Mouse (Mus musculus): Measurements from ENCODE around the gene Gm21319. TPM values are rescaled to one million over a fixed set of nuclear protein-coding genes. Genes with fewer than 3 reads are reported as not detected.
"Not testable (repeated sequence)": the region's sequence is repeated elsewhere in the genome, so short reads cannot be mapped to it uniquely, and the experiment has no call there.

Gm21319 gene
- not detected in 2 replicates for polyA plus RNA-seq (2014; fragmentation: Nextera tagmentation; extraction: Ambion mirVana)

- WGBS: 93% methylated on average over 4 of the region's 4 CpGs
- H3K9ac ChIP-seq (ENCODE audit: low read length); H3K4me1 ChIP-seq (replicated peaks; ENCODE audit: control insufficient read depth, insufficient read depth, low read length); H3K27me3 ChIP-seq (replicated peaks; ENCODE audit: control insufficient read depth, insufficient read depth, low read length); H3K4me3 ChIP-seq (ENCODE audit: low read depth, low read length); ATAC-seq (replicated peaks; ENCODE audit: low FRiP score, low TSS enrichment, low read depth); DNase-seq (ENCODE audit: low spot score); H3K4me2 ChIP-seq (ENCODE audit: low read length); H3K36me3 ChIP-seq (ENCODE audit: control insufficient read depth, insufficient read depth, low read length); H3K9me3 ChIP-seq (ENCODE audit: control insufficient read depth, low read length); H3K27ac ChIP-seq (ENCODE audit: low read depth): not testable (repeated sequence)
These were observed at the start of gene Gm21319 for GRCm38 (mm10) chr12:87775655-87776054. Gm21319 (minus strand) TSS chr12:87775755.

- not testable (repeated sequence) for H3K27ac ChIP-seq (ENCODE audit: low read depth); H3K36me3 ChIP-seq (ENCODE audit: control insufficient read depth, insufficient read depth, low read length); H3K9ac ChIP-seq (ENCODE audit: low read length); ATAC-seq (replicated peaks; ENCODE audit: low FRiP score, low TSS enrichment, low read depth); DNase-seq (ENCODE audit: low spot score); H3K4me3 ChIP-seq (ENCODE audit: low read depth, low read length); H3K9me3 ChIP-seq (ENCODE audit: control insufficient read depth, low read length); H3K4me1 ChIP-seq (replicated peaks; ENCODE audit: control insufficient read depth, insufficient read depth, low read length); H3K4me2 ChIP-seq (ENCODE audit: low read length); H3K27me3 ChIP-seq (replicated peaks; ENCODE audit: control insufficient read depth, insufficient read depth, low read length)
- WGBS: 92% methylated on average over 3 of the region's 6 CpGs
These were observed 40.7 kb upstream of the Gm21319 start, which contains the start of gene BB287469 for GRCm38 (mm10) chr12:87816277-87816676. BB287469 (plus strand) TSS chr12:87816577.

GRCm38 (mm10) chr12:87797971-87798370 is 22.4 kb upstream of the Gm21319 start:
- not testable (repeated sequence) for H3K4me2 ChIP-seq (ENCODE audit: low read length); ATAC-seq (replicated peaks; ENCODE audit: low FRiP score, low TSS enrichment, low read depth); H3K4me1 ChIP-seq (replicated peaks; ENCODE audit: control insufficient read depth, insufficient read depth, low read length); H3K9ac ChIP-seq (ENCODE audit: low read length); DNase-seq (ENCODE audit: low spot score); H3K27ac ChIP-seq (ENCODE audit: low read depth); H3K36me3 ChIP-seq (ENCODE audit: control insufficient read depth, insufficient read depth, low read length); H3K4me3 ChIP-seq (ENCODE audit: low read depth, low read length); H3K9me3 ChIP-seq (ENCODE audit: control insufficient read depth, low read length); H3K27me3 ChIP-seq (replicated peaks; ENCODE audit: control insufficient read depth, insufficient read depth, low read length)
- WGBS: 93% methylated on average over 5 of the region's 5 CpGs

GRCm38 (mm10) chr12:87795212-87795611 is 19.7 kb upstream of the Gm21319 start, which contains the start of gene Gm21936:
Gm21936 (plus strand) TSS chr12:87795512.
- WGBS: 79% methylated on average over 1 of the region's 1 CpGs
- not testable (repeated sequence) for ATAC-seq (replicated peaks; ENCODE audit: low FRiP score, low TSS enrichment, low read depth); H3K27me3 ChIP-seq (replicated peaks; ENCODE audit: control insufficient read depth, insufficient read depth, low read length)

More at GRCm38 (mm10) chr12:87795212-87795611, 19.7 kb upstream of the Gm21319 start, which contains the start of gene Gm21936:
- not testable (repeated sequence) for H3K4me1 ChIP-seq (replicated peaks; ENCODE audit: control insufficient read depth, insufficient read depth, low read length); DNase-seq (ENCODE audit: low spot score); H3K9me3 ChIP-seq (ENCODE audit: control insufficient read depth, low read length); H3K9ac ChIP-seq (ENCODE audit: low read length); H3K27ac ChIP-seq (ENCODE audit: low read depth); H3K4me2 ChIP-seq (ENCODE audit: low read length); H3K36me3 ChIP-seq (ENCODE audit: control insufficient read depth, insufficient read depth, low read length); H3K4me3 ChIP-seq (ENCODE audit: low read depth, low read length)

Other genes with a start within 250 kb of the Gm21319 start
- not detected in 2 replicates for gene Oog1, start 173.1 kb downstream of the Gm21319 start, polyA plus RNA-seq (2014; fragmentation: Nextera tagmentation; extraction: Ambion mirVana)
- gene Gm4027, start 156.9 kb downstream of the Gm21319 start, polyA plus RNA-seq (2014; fragmentation: Nextera tagmentation; extraction: Ambion mirVana): not detected in 2 replicates
- gene Gm16381, start 131.1 kb downstream of the Gm21319 start, polyA plus RNA-seq (2014; fragmentation: Nextera tagmentation; extraction: Ambion mirVana): not detected in 2 replicates
- not detected in 2 replicates for gene Gm21936, start 19.8 kb upstream of the Gm21319 start, polyA plus RNA-seq (2014; fragmentation: Nextera tagmentation; extraction: Ambion mirVana)
- not detected in 2 replicates for gene BB287469, start 40.8 kb upstream of the Gm21319 start, polyA plus RNA-seq (2014; fragmentation: Nextera tagmentation; extraction: Ambion mirVana)
- gene Gm2001, start 66.6 kb upstream of the Gm21319 start, polyA plus RNA-seq (2014; fragmentation: Nextera tagmentation; extraction: Ambion mirVana): not detected in 2 replicates
- gene Gm2016, start 98.3 kb upstream of the Gm21319 start, polyA plus RNA-seq (2014; fragmentation: Nextera tagmentation; extraction: Ambion mirVana): not detected in 2 replicates
- gene Gm2022, start 119.6 kb upstream of the Gm21319 start, polyA plus RNA-seq (2014; fragmentation: Nextera tagmentation; extraction: Ambion mirVana): not detected in 2 replicates
- gene Gm2035, start 144.1 kb upstream of the Gm21319 start, polyA plus RNA-seq (2014; fragmentation: Nextera tagmentation; extraction: Ambion mirVana): not detected in 2 replicates
- gene Gm2042, start 178.3 kb upstream of the Gm21319 start, polyA plus RNA-seq (2014; fragmentation: Nextera tagmentation; extraction: Ambion mirVana): not detected in 2 replicates
- gene Gm2075, start 236.1 kb upstream of the Gm21319 start, polyA plus RNA-seq (2014; fragmentation: Nextera tagmentation; extraction: Ambion mirVana): not detected in 2 replicates
- not detected in 2 replicates for gene Gm6803, start 243.0 kb upstream of the Gm21319 start, polyA plus RNA-seq (2014; fragmentation: Nextera tagmentation; extraction: Ambion mirVana)